Mouse (Mus musculus) neutrophil, adult 83 days (primary cell): ENCODE measurements around the gene Lsmem1. TPM values are rescaled to one million over a fixed set of nuclear protein-coding genes. Genes with fewer than 3 reads are reported as not detected.

Experiments
- total RNA-seq, 2 experiments: library from RNA; stranded (reverse); gene quantifications; one replicate each; pipeline ENCODE4 v1.2.4; 2023

The Lsmem1 gene
- total RNA-seq = 1 to 10 TPM; 1.2 to 2.0 TPM

GRCm38 (mm10) chr12:40199302-40199701 is at the start of gene Lsmem1:
Lsmem1 (minus strand) TSS chr12:40199490.

GRCm38 (mm10) chr12:40248454-40249180 is 49.3 kb upstream of the Lsmem1 start, which contains the start of gene Ifrd1:
Ifrd1 (minus strand) TSS chr12:40248504.

GRCm38 (mm10) chr12:40133573-40134271 is 65.6 kb downstream of the Lsmem1 start, which contains the start of gene Scin:
Scin (minus strand) TSS chr12:40134228.

Other genes starting within 250 kb of the Lsmem1 start
- 10 to 100 TPM; 13.4 to 17.8 TPM for gene Arl4a, start 161.5 kb downstream of the Lsmem1 start, total RNA-seq
- gene Scin, start 65.3 kb downstream of the Lsmem1 start, total RNA-seq = under 1 TPM in 1 of 2 experiments, not detected in 1; 0.18 TPM
- 100 to 1,000 TPM; 229 to 236 TPM for gene Ifrd1, start 49.0 kb upstream of the Lsmem1 start, total RNA-seq
- gene Zfp277, start 246.4 kb upstream of the Lsmem1 start, total RNA-seq = 10 to 100 TPM; 10.8 to 11.5 TPM
- 1 to 10 TPM; 5.7 to 7.2 TPM for gene Dock4, start 246.5 kb upstream of the Lsmem1 start, total RNA-seq